Mouse (Mus musculus): ENCODE data around the gene Rbm5. TPM values are rescaled to one million over a fixed set of nuclear protein-coding genes. Genes with fewer than 3 reads are reported as not detected.

Gene Rbm5
- polyA plus RNA-seq, 1 experiment from 2014 or later: 48.9 TPM

- Histone ChIP-seq H3K9ac (ENCODE audit: low read depth, low read length) (no peak overlapping the region), H3K9me3 (ENCODE audit: control insufficient read depth) (no peaks in the 10 kb centered on the region), H3K4me2 (replicated peaks; ENCODE audit: low read depth) (no peak overlapping the region), H3K4me3 (ENCODE audit: low read depth, low read length) (no peak overlapping the region), H3K4me1 (replicated peaks; ENCODE audit: control insufficient read depth, insufficient read depth, low read length) (peaks cover 11% of the 10 kb centered on the region), H3K36me3 (ENCODE audit: control insufficient read depth, insufficient read depth) (no peaks in the 10 kb centered on the region), H3K27ac (ENCODE audit: low read depth, low read length) (0 out of 2 replicates have a peak overlapping the region, but pooled peaks have one; percentile 21), H3K27me3 (replicated peaks; ENCODE audit: control insufficient read depth, insufficient read depth, low read length) (no peaks in the 10 kb centered on the region)
- WGBS: 91% methylated on average over 1 of the region's 1 CpGs
- no peak for TF ChIP-seq CTCF (IDR thresholded peaks at IDR 0.05; ENCODE audit: low read depth)
- 0 out of 2 replicates have a peak, but pooled peaks have one; percentile 25 for ATAC-seq
Observed at GRCm38 (mm10) chr9:107724796-107725195, 46.0 kb downstream of the Rbm5 start.

DNA sequence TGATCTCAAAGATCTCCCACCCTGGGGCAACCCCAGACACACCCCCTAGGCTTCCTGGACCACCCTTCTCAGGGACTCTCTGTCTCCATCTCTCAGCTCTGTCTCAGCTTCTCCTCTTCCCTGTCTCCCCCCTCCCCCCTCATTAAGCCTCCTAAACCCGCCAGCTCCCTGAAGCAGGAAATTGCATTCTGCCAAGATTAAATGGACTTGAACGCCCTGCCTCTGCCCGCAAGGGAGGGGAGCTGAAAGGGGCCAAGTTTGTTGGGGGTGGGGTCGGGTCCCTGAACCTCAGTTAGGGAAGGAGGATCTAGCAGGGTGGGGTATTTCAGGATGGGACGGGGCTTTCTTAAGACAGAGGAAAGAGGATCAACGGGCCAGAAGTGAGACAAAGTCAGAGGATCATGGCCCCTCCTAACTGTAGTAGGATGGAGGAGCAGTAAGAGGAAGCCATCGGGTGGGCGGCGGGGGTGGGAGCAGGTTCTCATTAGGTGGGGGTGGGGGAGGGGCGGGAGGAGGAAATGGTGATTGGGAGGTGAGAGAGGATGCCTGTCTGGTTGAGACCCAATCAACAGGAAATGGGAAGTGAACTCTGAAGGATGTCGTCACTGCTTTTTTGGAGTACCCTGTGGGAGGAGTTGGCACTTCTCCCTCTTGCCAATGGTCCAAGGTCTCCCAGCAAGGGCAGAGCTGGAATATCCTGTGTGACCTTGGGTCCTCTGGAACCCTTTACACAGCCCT, 46.8 kb downstream of the Rbm5 start:
- peaks cover 11% of the 10 kb centered on the region for H3K4me1 ChIP-seq (replicated peaks; ENCODE audit: control insufficient read depth, insufficient read depth, low read length)
- H3K4me3 ChIP-seq (ENCODE audit: low read depth, low read length): no peak overlapping the region
- no peaks in the 10 kb centered on the region for H3K27me3 ChIP-seq (replicated peaks; ENCODE audit: control insufficient read depth, insufficient read depth, low read length)
- H3K9ac ChIP-seq (ENCODE audit: low read depth, low read length): no peak overlapping the region
- H3K4me2 ChIP-seq (replicated peaks; ENCODE audit: low read depth): peak overlapping the region; percentile 37; the same call in 1 of the 2 replicates
- H3K36me3 ChIP-seq (ENCODE audit: control insufficient read depth, insufficient read depth): no peaks in the 10 kb centered on the region
- peak overlapping the region; percentile 41; the same call in 1 of the 2 replicates for H3K27ac ChIP-seq (ENCODE audit: low read depth, low read length)
- 4% methylated on average over 11 of the region's 11 CpGs for WGBS
- TF ChIP-seq CTCF (IDR thresholded peaks at IDR 0.05; ENCODE audit: low read depth): no peak
- no peak for ATAC-seq
- H3K9me3 ChIP-seq (ENCODE audit: control insufficient read depth): no peaks in the 10 kb centered on the region

DNA sequence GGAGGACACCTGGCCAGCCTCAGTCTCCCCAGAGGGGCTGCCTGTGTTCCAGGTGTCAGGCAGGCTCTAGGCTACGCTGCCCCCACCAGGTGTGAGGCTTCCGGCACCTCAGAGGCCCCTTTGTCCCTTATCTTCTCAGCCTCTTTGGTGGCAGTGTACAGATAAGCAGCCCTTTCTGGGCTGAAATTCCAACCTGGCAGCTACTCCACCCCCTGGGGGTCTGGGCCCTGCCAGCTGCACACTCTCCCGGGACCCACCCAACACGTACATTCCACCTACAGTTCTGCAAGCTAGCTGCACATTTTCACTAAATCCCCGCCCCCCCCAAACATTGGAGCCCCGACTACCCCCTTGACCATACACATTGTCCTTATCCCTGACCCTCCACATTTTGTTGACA, 47.5 kb downstream of the Rbm5 start:
- H3K9ac ChIP-seq (ENCODE audit: low read depth, low read length): no peak overlapping the region
- peak; percentile 21; the same call in 1 of the 2 replicates for ATAC-seq

GRCm38 (mm10) chr9:107718781-107719540, 51.8 kb downstream of the Rbm5 start:
- H3K9ac ChIP-seq (ENCODE audit: low read depth, low read length): no peak overlapping the region
- no peaks in the 10 kb centered on the region for H3K27me3 ChIP-seq (replicated peaks; ENCODE audit: control insufficient read depth, insufficient read depth, low read length)
- ATAC-seq: no peak
- peaks cover 2% of the 10 kb centered on the region for H3K4me1 ChIP-seq (replicated peaks; ENCODE audit: control insufficient read depth, insufficient read depth, low read length)
- H3K4me2 ChIP-seq (replicated peaks; ENCODE audit: low read depth): no peak overlapping the region
- H3K9me3 ChIP-seq (ENCODE audit: control insufficient read depth): no peaks in the 10 kb centered on the region
- no peak overlapping the region for H3K4me3 ChIP-seq (ENCODE audit: low read depth, low read length)
- no peak for TF ChIP-seq CTCF (IDR thresholded peaks at IDR 0.05; ENCODE audit: low read depth)
- H3K36me3 ChIP-seq (ENCODE audit: control insufficient read depth, insufficient read depth): no peaks in the 10 kb centered on the region
- no peak overlapping the region for H3K27ac ChIP-seq (ENCODE audit: low read depth, low read length)
- 80% methylated on average over 10 of the region's 10 CpGs for WGBS

More for the DNA sequence above, 47.5 kb downstream of the Rbm5 start:
- Histone ChIP-seq H3K27ac (ENCODE audit: low read depth, low read length) (no peak overlapping the region), H3K36me3 (ENCODE audit: control insufficient read depth, insufficient read depth) (no peaks in the 10 kb centered on the region), H3K4me2 (replicated peaks; ENCODE audit: low read depth) (peak overlapping the region; percentile 37; the same call in 1 of the 2 replicates), H3K4me3 (ENCODE audit: low read depth, low read length) (no peak overlapping the region), H3K27me3 (replicated peaks; ENCODE audit: control insufficient read depth, insufficient read depth, low read length) (no peaks in the 10 kb centered on the region), H3K9me3 (ENCODE audit: control insufficient read depth) (no peaks in the 10 kb centered on the region), H3K4me1 (replicated peaks; ENCODE audit: control insufficient read depth, insufficient read depth, low read length) (peaks cover 11% of the 10 kb centered on the region)
- TF ChIP-seq CTCF (IDR thresholded peaks at IDR 0.05; ENCODE audit: low read depth): 0 out of 2 replicates have a peak, but pooled peaks have one; percentile 5
- WGBS: 21% methylated on average over 6 of the region's 6 CpGs

DNA sequence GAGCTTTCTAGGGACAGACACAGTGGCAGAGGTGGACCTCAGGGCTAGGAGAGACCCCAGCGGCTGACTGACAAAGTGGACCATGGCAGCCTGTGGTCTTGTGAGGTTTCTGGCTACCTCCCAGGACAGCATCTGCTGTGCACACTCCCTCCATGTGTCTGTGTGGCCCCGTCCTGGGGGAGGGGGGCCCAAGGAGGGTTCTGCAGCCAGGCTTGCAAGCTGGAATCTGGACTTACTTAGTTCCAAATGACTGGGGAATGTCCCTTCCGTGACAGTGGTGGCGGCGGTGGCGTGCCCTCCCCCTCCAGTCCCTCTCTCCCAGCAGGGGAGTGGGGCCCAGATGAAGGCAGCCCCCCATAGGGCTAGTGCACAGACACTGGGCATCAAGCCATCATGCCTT, 53.8 kb downstream of the Rbm5 start:
- no peak for TF ChIP-seq CTCF (IDR thresholded peaks at IDR 0.05; ENCODE audit: low read depth)
- Histone ChIP-seq H3K9me3 (ENCODE audit: control insufficient read depth) (no peaks in the 10 kb centered on the region), H3K4me3 (ENCODE audit: low read depth, low read length) (no peak overlapping the region), H3K27ac (ENCODE audit: low read depth, low read length) (no peak overlapping the region), H3K4me1 (replicated peaks; ENCODE audit: control insufficient read depth, insufficient read depth, low read length) (no peaks in the 10 kb centered on the region), H3K27me3 (replicated peaks; ENCODE audit: control insufficient read depth, insufficient read depth, low read length) (no peaks in the 10 kb centered on the region), H3K9ac (ENCODE audit: low read depth, low read length) (no peak overlapping the region), H3K36me3 (ENCODE audit: control insufficient read depth, insufficient read depth) (no peaks in the 10 kb centered on the region), H3K4me2 (replicated peaks; ENCODE audit: low read depth) (no peak overlapping the region)
- ATAC-seq: no peak
- WGBS: 54% methylated on average over 6 of the region's 6 CpGs

GRCm38 (mm10) chr9:107715632-107716031, 55.2 kb downstream of the Rbm5 start:
- no peaks in the 10 kb centered on the region for H3K9me3 ChIP-seq (ENCODE audit: control insufficient read depth)
- no peaks in the 10 kb centered on the region for H3K4me1 ChIP-seq (replicated peaks; ENCODE audit: control insufficient read depth, insufficient read depth, low read length)
- no peak for TF ChIP-seq CTCF (IDR thresholded peaks at IDR 0.05; ENCODE audit: low read depth)
- no peaks in the 10 kb centered on the region for H3K27me3 ChIP-seq (replicated peaks; ENCODE audit: control insufficient read depth, insufficient read depth, low read length)
- no peak for ATAC-seq
- no peaks in the 10 kb centered on the region for H3K36me3 ChIP-seq (ENCODE audit: control insufficient read depth, insufficient read depth)
- H3K4me2 ChIP-seq (replicated peaks; ENCODE audit: low read depth): no peak overlapping the region
- H3K4me3 ChIP-seq (ENCODE audit: low read depth, low read length): no peak overlapping the region
- 85% methylated on average over 2 of the region's 2 CpGs for WGBS
- H3K27ac ChIP-seq (ENCODE audit: low read depth, low read length): no peak overlapping the region
- H3K9ac ChIP-seq (ENCODE audit: low read depth, low read length): no peak overlapping the region
